In genomic region chr5:107177791-107178190, GRCm38 (mm10) we compare ENCODE assay signal across 12 mouse cellular contexts.
DNase-seq lines count a peak whose midpoint lies in the region; ATAC-seq and TF ChIP-seq lines count a peak whose summit lies in the region.
"Had no signal": no experiment of that assay in that cellular context is flagged by ENCODE, and none has a peak within 500 bp of the region (broad histone marks: within the 10 kb centered on the region; RNA-seq: fewer than 3 reads in every experiment).

No protein-coding gene starts in this region.

- no peak overlapping the region for H3K4me2 ChIP-seq in intestine, embryonic 14.5 days (ENCODE audit: low read length)
- no peak overlapping the region for H3K4me2 ChIP-seq in intestine, postnatal 0 days (replicated peaks; ENCODE audit: low read depth)
- peak overlapping the region; percentile 25 for H3K4me2 ChIP-seq in liver, embryonic 11.5 days
- no peak overlapping the region for H3K4me2 ChIP-seq in forebrain, embryonic 12.5 days
- H3K4me2 ChIP-seq: limb, embryonic 15.5 days had no signal

- DNase-seq in intestine, embryonic 14.5 days (ENCODE audit: low spot score): no peak
- peak; percentile 33 for DNase-seq in thymus, postnatal 14 days
- DNase-seq in thymus, postnatal 10 days (ENCODE audit: low spot score in 2 of 2): no peak
- no peak for DNase-seq in liver, embryonic 11.5 days (ENCODE audit: low spot score)
- no peak for DNase-seq in frontal cortex, adult 2 months (ENCODE audit: extremely low spot score in 1 of 2, low spot score in 1 of 2)
- DNase-seq in kidney, adult 18-20 months: no peak
- DNase-seq: cerebellum, adult 8-10 months had no signal

- H3K9me3 ChIP-seq in intestine, embryonic 14.5 days (ENCODE audit: control insufficient read depth, low read length): no peaks in the 10 kb centered on the region
- no peaks in the 10 kb centered on the region for H3K9me3 ChIP-seq in intestine, postnatal 0 days (ENCODE audit: control insufficient read depth)
- H3K9me3 ChIP-seq in liver, embryonic 11.5 days (ENCODE audit: control insufficient read depth, low read length): no peaks in the 10 kb centered on the region
- no peaks in the 10 kb centered on the region for H3K9me3 ChIP-seq in forebrain, embryonic 12.5 days
- H3K9me3 ChIP-seq: limb, embryonic 15.5 days had no signal

- no peaks in the 10 kb centered on the region for H3K36me3 ChIP-seq in intestine, embryonic 14.5 days (ENCODE audit: control insufficient read depth, insufficient read depth, low read length)
- H3K36me3 ChIP-seq in intestine, postnatal 0 days (ENCODE audit: control insufficient read depth, insufficient read depth): no peaks in the 10 kb centered on the region
- H3K36me3 ChIP-seq in liver, embryonic 11.5 days (ENCODE audit: control insufficient read depth, insufficient read depth, low read length): peaks cover 2% of the 10 kb centered on the region; the same call in 1 of the 2 replicates
- no peaks in the 10 kb centered on the region for H3K36me3 ChIP-seq in forebrain, embryonic 12.5 days (replicated peaks)
- H3K36me3 ChIP-seq: limb, embryonic 15.5 days had no signal

- peaks cover 22% of the 10 kb centered on the region for H3K4me1 ChIP-seq in intestine, embryonic 14.5 days (replicated peaks; ENCODE audit: control insufficient read depth, insufficient read depth, low read length)
- H3K4me1 ChIP-seq in intestine, postnatal 0 days (replicated peaks; ENCODE audit: control insufficient read depth, insufficient read depth, low read length): 0 out of 2 replicates have a peak, but pooled peaks cover 2% of the 10 kb centered on the region
- H3K4me1 ChIP-seq in liver, embryonic 11.5 days (replicated peaks; ENCODE audit: control insufficient read depth, insufficient read depth, low read length): peaks cover 24% of the 10 kb centered on the region
- H3K4me1 ChIP-seq in forebrain, embryonic 12.5 days: peaks cover 12% of the 10 kb centered on the region

- TF ChIP-seq CTCF in intestine, postnatal 0 days (IDR thresholded peaks at IDR 0.05; ENCODE audit: low read depth): no peak

- WGBS in intestine, embryonic 14.5 days: 39% methylated on average over 6 of the region's 6 CpGs
- WGBS in intestine, postnatal 0 days: 50% methylated on average over 6 of the region's 6 CpGs
- WGBS in liver, embryonic 11.5 days: 38% methylated on average over 6 of the region's 6 CpGs
- WGBS in forebrain, embryonic 12.5 days: 54% methylated on average over 6 of the region's 6 CpGs

- H3K9ac ChIP-seq in intestine, embryonic 14.5 days (ENCODE audit: low read length): no peak overlapping the region
- H3K9ac ChIP-seq in intestine, postnatal 0 days (ENCODE audit: low read depth, low read length): no peak overlapping the region
- H3K9ac ChIP-seq in liver, embryonic 11.5 days (ENCODE audit: low read depth, low read length): no peak overlapping the region
- no peak overlapping the region for H3K9ac ChIP-seq in forebrain, embryonic 12.5 days
- H3K9ac ChIP-seq: limb, embryonic 15.5 days had no signal

- no peak overlapping the region for H3K4me3 ChIP-seq in intestine, embryonic 14.5 days (ENCODE audit: low read depth, low read length)
- H3K4me3 ChIP-seq in intestine, postnatal 0 days (ENCODE audit: low read depth, low read length): no peak overlapping the region
- no peak overlapping the region for H3K4me3 ChIP-seq in liver, embryonic 11.5 days (ENCODE audit: low read depth, low read length)
- H3K4me3 ChIP-seq in forebrain, embryonic 12.5 days (replicated peaks): no peak overlapping the region
- H3K4me3 ChIP-seq: limb, embryonic 15.5 days had no signal

- no peak for ATAC-seq in intestine, embryonic 14.5 days (replicated peaks; ENCODE audit: low FRiP score, low TSS enrichment, low read depth)
- no peak for ATAC-seq in intestine, postnatal 0 days
- ATAC-seq in liver, embryonic 11.5 days (replicated peaks; ENCODE audit: low FRiP score): peak; percentile 54
- no peak for ATAC-seq in forebrain, embryonic 12.5 days (ENCODE audit: low FRiP score)
- ATAC-seq: hindbrain, embryonic 16.5 days; midbrain, embryonic 16.5 days had no signal

- H3K27me3 ChIP-seq in intestine, embryonic 14.5 days (replicated peaks; ENCODE audit: control insufficient read depth, insufficient read depth, low read length): no peaks in the 10 kb centered on the region
- H3K27me3 ChIP-seq in intestine, postnatal 0 days (replicated peaks; ENCODE audit: control insufficient read depth, insufficient read depth, low read length): no peaks in the 10 kb centered on the region
- no peaks in the 10 kb centered on the region for H3K27me3 ChIP-seq in liver, embryonic 11.5 days (replicated peaks; ENCODE audit: control insufficient read depth, insufficient read depth, low read length)
- no peaks in the 10 kb centered on the region for H3K27me3 ChIP-seq in forebrain, embryonic 12.5 days
- H3K27me3 ChIP-seq: limb, embryonic 15.5 days had no signal

- peak overlapping the region; percentile 36; the same call in 1 of the 2 replicates for H3K27ac ChIP-seq in intestine, embryonic 14.5 days (ENCODE audit: low read depth)
- no peak overlapping the region for H3K27ac ChIP-seq in intestine, postnatal 0 days (ENCODE audit: low read depth, low read length)
- H3K27ac ChIP-seq in liver, embryonic 11.5 days (ENCODE audit: low read depth, low read length): no peak overlapping the region
- H3K27ac ChIP-seq in forebrain, embryonic 12.5 days: no peak overlapping the region
- H3K27ac ChIP-seq: limb, embryonic 15.5 days had no signal
